Mouse (Mus musculus): ENCODE measurements at regions not wholly inside any gene's neighbourhood (a gene's known extent, or its start where the extent isn't known, plus 50 kb on each side); places are given as distances from the start of the nearest gene placed in this dataset.

DNA sequence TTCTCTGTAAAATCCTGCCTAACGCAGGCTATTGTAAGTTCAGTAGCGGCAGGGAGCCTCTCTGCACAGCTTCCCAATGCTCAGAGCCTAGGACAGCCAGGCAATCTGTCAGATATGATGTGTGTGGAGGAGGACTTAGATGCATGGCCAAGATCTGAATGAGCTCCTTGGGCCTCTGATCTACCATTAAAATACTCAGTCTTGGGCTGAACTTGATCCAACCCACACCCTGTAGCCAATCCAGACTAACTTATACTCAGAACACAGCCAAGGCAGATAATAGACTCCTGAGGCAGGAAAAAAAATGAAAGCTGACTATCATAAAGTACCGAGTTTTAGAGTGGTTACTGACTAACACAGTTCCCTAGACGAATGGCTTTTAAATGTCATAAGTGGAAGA, 165.4 kb upstream of the Zfp618 start:
- TF ChIP-seq EP300 (IDR thresholded peaks at IDR 0.05) (no peak), CTCF (IDR thresholded peaks at IDR 0.05) (no peak)

All from lung, postnatal 0 days (tissue).